ENCODE assay signal across 8 mouse cellular contexts in the genomic region with DNA sequence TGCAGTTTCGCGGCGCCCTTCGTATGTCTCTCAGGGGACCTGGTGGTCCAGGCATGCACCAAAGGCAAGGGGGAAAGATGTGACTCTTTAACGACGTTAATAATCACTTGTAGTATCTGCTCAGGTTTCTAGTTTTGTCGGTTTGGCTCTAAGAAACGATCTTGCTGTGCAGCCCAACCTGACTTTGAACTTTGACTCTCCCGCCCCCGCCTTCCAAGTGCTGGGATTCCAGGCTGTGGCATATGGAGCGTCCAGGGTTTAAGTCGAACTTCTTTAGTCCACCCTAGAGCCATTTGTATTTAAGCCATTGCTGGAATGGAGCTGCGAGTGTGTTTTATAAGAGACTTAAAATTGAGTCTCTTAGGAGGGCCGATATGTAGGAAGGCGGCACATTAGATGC. TPM values are rescaled to one million over a fixed set of nuclear protein-coding genes. Genes with fewer than 3 reads are reported as not detected.
DNase-seq lines count a peak whose midpoint lies in the region; ATAC-seq and TF ChIP-seq lines count a peak whose summit lies in the region.

No protein-coding gene starts in this region.

- DNase-seq in lung, postnatal 10 days = no peak
- peak; percentile 67 to 77 for DNase-seq in kidney, postnatal 36 days
- no peak for DNase-seq in Muller cell, postnatal 12 days (ENCODE audit: inconsistent ontology term)
- no peak for DNase-seq in right cerebral cortex, adult 2 months (ENCODE audit: low spot score in 2 of 2)

- peaks cover 15% of the 10 kb centered on the region for H3K4me1 ChIP-seq in lung, embryonic 15.5 days
- H3K4me1 ChIP-seq in forebrain, embryonic 12.5 days = peaks cover 16% of the 10 kb centered on the region

- H3K36me3 ChIP-seq in lung, embryonic 15.5 days = 0 out of 2 replicates have a peak, but pooled peaks cover 5% of the 10 kb centered on the region
- peaks cover 8% of the 10 kb centered on the region; the same call in 1 of the 2 replicates for H3K36me3 ChIP-seq in forebrain, embryonic 12.5 days (replicated peaks)
- no peaks in the 10 kb centered on the region for H3K36me3 ChIP-seq in myocyte (ENCODE audit: control insufficient read depth, insufficient read depth)

- H3K9ac ChIP-seq in lung, embryonic 15.5 days = peak overlapping the region; percentile 79
- peak overlapping the region; percentile 78 for H3K9ac ChIP-seq in forebrain, embryonic 12.5 days

- H3ac ChIP-seq in myocyte (ENCODE audit: control insufficient read depth, insufficient read length) = peak overlapping the region; percentile 59

- H3K79me2 ChIP-seq in myocyte (ENCODE audit: control insufficient read depth, insufficient read depth) = no peaks in the 10 kb centered on the region

- H3K4me2 ChIP-seq in lung, embryonic 15.5 days = peak overlapping the region; percentile 70
- H3K4me2 ChIP-seq in forebrain, embryonic 12.5 days = peak overlapping the region; percentile 70
- peak overlapping the region; percentile 72 for H3K4me2 ChIP-seq in myocyte (ENCODE audit: low read depth)

- H3K27me3 ChIP-seq in lung, embryonic 15.5 days = no peaks in the 10 kb centered on the region
- no peaks in the 10 kb centered on the region for H3K27me3 ChIP-seq in forebrain, embryonic 12.5 days
- H3K27me3 ChIP-seq in myocyte (ENCODE audit: control insufficient read depth, insufficient read depth, insufficient read length) = no peaks in the 10 kb centered on the region

- peak overlapping the region; percentile 65 for H3K4me3 ChIP-seq in lung, embryonic 15.5 days
- peak overlapping the region; percentile 86 for H3K4me3 ChIP-seq in forebrain, embryonic 12.5 days (replicated peaks)
- peak overlapping the region; percentile 73 for H3K4me3 ChIP-seq in myocyte

- no peak for ATAC-seq in lung, embryonic 15.5 days (ENCODE audit: borderline replicate concordance, extremely low read depth, low FRiP score, low TSS enrichment)
- ATAC-seq in forebrain, embryonic 12.5 days (ENCODE audit: low FRiP score) = no peak
- no peak for ATAC-seq in frontal cortex, adult (ENCODE audit: low TSS enrichment)

- no peak for TF ChIP-seq POLR2A in myocyte (IDR thresholded peaks at IDR 0.05; ENCODE audit: insufficient read length, low read depth)

- no peaks in the 10 kb centered on the region for H3K9me3 ChIP-seq in lung, embryonic 15.5 days
- 0 out of 2 replicates have a peak, but pooled peaks cover 8% of the 10 kb centered on the region for H3K9me3 ChIP-seq in forebrain, embryonic 12.5 days

- peak overlapping the region; percentile 97 for H3K27ac ChIP-seq in lung, embryonic 15.5 days
- peak overlapping the region; percentile 95 for H3K27ac ChIP-seq in forebrain, embryonic 12.5 days

- 12% methylated on average over 15 of the region's 15 CpGs for WGBS in lung, embryonic 15.5 days
- WGBS in forebrain, embryonic 12.5 days = 16% methylated on average over 15 of the region's 15 CpGs

TF ChIP-seq in myocyte, 11 proteins besides CTCF, POLR2A, EP300 and RAD21:
- no peak for TF ChIP-seq USF1 (IDR thresholded peaks at IDR 0.05; ENCODE audit: low read depth)

RNA-seq across cellular contexts. Expression of a gene that starts 0.4 kb away (rescaled TPM):
- polyA plus RNA-seq in lung, embryonic 15.5 days (2015; fragmentation: Nextera tagmentation; extraction: Ambion mirVana) = 16.4 and 16.8 TPM in 2 replicates
- polyA plus RNA-seq in forebrain, embryonic 12.5 days (2016; fragmentation: Nextera tagmentation; extraction: Ambion mirVana) = 16.2 and 16.6 TPM in 2 replicates
- polyA plus RNA-seq in myocyte (2012; fragmentation: generic; extraction: Trizol) = 11.1 TPM

RNA-seq across cellular contexts. Expression of a gene that starts 1.2 kb away (rescaled TPM):
- polyA plus RNA-seq in lung, embryonic 15.5 days (2015; fragmentation: Nextera tagmentation; extraction: Ambion mirVana) = 33.3 and 34.4 TPM in 2 replicates
- 24.3 and 28.3 TPM in 2 replicates for polyA plus RNA-seq in forebrain, embryonic 12.5 days (2016; fragmentation: Nextera tagmentation; extraction: Ambion mirVana)
- polyA plus RNA-seq in myocyte (2012; fragmentation: generic; extraction: Trizol) = 44.3 TPM

RNA-seq across cellular contexts. Expression of a gene that starts 45.8 kb away (rescaled TPM):
- 6.4 and 7.1 TPM in 2 replicates for polyA plus RNA-seq in lung, embryonic 15.5 days (2015; fragmentation: Nextera tagmentation; extraction: Ambion mirVana)
- 0.44 and 0.57 TPM in 2 replicates for polyA plus RNA-seq in forebrain, embryonic 12.5 days (2016; fragmentation: Nextera tagmentation; extraction: Ambion mirVana)
- polyA plus RNA-seq in myocyte (2012; fragmentation: generic; extraction: Trizol) = 0.04 TPM

RNA-seq across cellular contexts. Expression of a gene that starts 51.4 kb away (rescaled TPM):
- 1.3 and 1.9 TPM in 2 replicates for polyA plus RNA-seq in lung, embryonic 15.5 days (2015; fragmentation: Nextera tagmentation; extraction: Ambion mirVana)
- polyA plus RNA-seq in forebrain, embryonic 12.5 days (2016; fragmentation: Nextera tagmentation; extraction: Ambion mirVana) = 1.4 and 1.7 TPM in 2 replicates
- polyA plus RNA-seq in myocyte (2012; fragmentation: generic; extraction: Trizol) = 0.29 TPM

RNA-seq across cellular contexts. Expression of a gene that starts 52.1 kb away (rescaled TPM):
- polyA plus RNA-seq in lung, embryonic 15.5 days (2015; fragmentation: Nextera tagmentation; extraction: Ambion mirVana) = 2.2 and 2.6 TPM in 2 replicates
- polyA plus RNA-seq in forebrain, embryonic 12.5 days (2016; fragmentation: Nextera tagmentation; extraction: Ambion mirVana) = 6.0 and 6.4 TPM in 2 replicates
- polyA plus RNA-seq in myocyte (2012; fragmentation: generic; extraction: Trizol) = 2.1 TPM

Comparison
In these comparisons a context has a peak if more than half of its experiments do, and no peak if none do; other contexts are left out.
1. DNase-seq: peak in kidney, postnatal 36 days (2 of 2); none in lung, postnatal 10 days (single experiment), Muller cell, postnatal 12 days (single experiment) and right cerebral cortex, adult 2 months (0 of 2).
2. Peak in every context shown above with its lines, with median percentiles within 50 percentile points of each other: H3K4me2 ChIP-seq and H3K4me3 ChIP-seq.